Mouse (Mus musculus) cortical plate, adult 2 months (tissue): ENCODE measurements around the gene 2210010C04Rik.

Experiments
- CTCF ChIP-seq: fragments of 200-500 bp; IDR thresholded peaks from 2 replicates; pipeline ENCODE4 v1.5.1; 2011; ENCODE audit warnings: mild to moderate bottlenecking, control low read depth, low read length; ENCODE audit not compliant: insufficient read depth; ENCODE audit errors: extremely low read depth
- POLR2A ChIP-seq: fragments of 200-500 bp; IDR thresholded peaks from 2 replicates; pipeline ENCODE4 v1.6.1; 2011; ENCODE audit warnings: mild to moderate bottlenecking, low read length, control low read depth; ENCODE audit not compliant: insufficient read depth; ENCODE audit errors: extremely low read depth

DNA sequence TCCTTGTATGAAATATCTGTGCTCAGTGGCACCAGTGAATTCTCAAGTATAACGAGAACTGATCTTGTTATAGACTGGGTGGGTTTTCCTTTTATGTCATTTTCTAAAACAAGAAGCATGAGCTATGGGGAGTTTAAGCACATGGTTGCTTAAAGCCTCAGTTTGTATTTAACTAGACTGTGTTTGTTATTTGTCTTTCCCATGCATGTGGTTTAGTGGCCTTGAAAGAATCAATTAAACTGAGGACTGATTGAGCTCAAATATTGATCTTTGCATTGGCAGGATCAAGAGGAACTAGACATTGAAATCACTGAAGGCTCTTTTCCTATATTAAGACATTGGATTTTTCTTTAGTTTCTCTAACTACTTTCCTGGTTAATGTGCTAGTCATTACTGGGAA, 9.0 kb upstream of the 2210010C04Rik start:
- TF ChIP-seq POLR2A (no peak), CTCF (no peak)
